Mouse (Mus musculus) midbrain, embryonic 13.5 days (tissue): ENCODE data around the gene Gpr162. TPM values are rescaled to one million over a fixed set of nuclear protein-coding genes. Genes with fewer than 3 reads are reported as not detected.

Source experiments
- polyA plus RNA-seq: library from polyadenylated mRNA; unstranded; fragments of >200 nt; fragmentation: Nextera tagmentation; extraction: Ambion mirVana; gene quantifications from 2 replicates; pipeline ENCODE4 v1.2.1, GENCODE M21; 2015

The Gpr162 gene
- polyA plus RNA-seq, 1 experiment from 2014 or later, result 22.9 TPM

Other genes starting within 250 kb of the Gpr162 start
- 0.13 TPM in 2 replicates for gene C1s2, start 227.9 kb downstream of the Gpr162 start, polyA plus RNA-seq
- gene Lpcat3, start 201.0 kb downstream of the Gpr162 start, polyA plus RNA-seq, result 39.6 and 40.0 TPM in 2 replicates
- 136 and 144 TPM in 2 replicates for gene Emg1, start 151.8 kb downstream of the Gpr162 start, polyA plus RNA-seq
- gene Phb2, start 151.6 kb downstream of the Gpr162 start, polyA plus RNA-seq, result 258 and 276 TPM in 2 replicates
- 3.4 and 4.1 TPM in 2 replicates for gene Ptpn6, start 125.3 kb downstream of the Gpr162 start, polyA plus RNA-seq
- 710 and 725 TPM in 2 replicates for gene Grcc10, start 122.6 kb downstream of the Gpr162 start, polyA plus RNA-seq
- not detected in 2 replicates for gene Gm45234, start 108.0 kb downstream of the Gpr162 start, polyA plus RNA-seq
- gene Atn1, start 107.5 kb downstream of the Gpr162 start, polyA plus RNA-seq, result 21.5 and 25.4 TPM in 2 replicates
- 27.5 and 29.7 TPM in 2 replicates for gene Eno2, start 94.3 kb downstream of the Gpr162 start, polyA plus RNA-seq
- 2.3 and 4.3 TPM in 2 replicates for gene Lrrc23, start 84.3 kb downstream of the Gpr162 start, polyA plus RNA-seq
- gene Spsb2, start 55.3 kb downstream of the Gpr162 start, polyA plus RNA-seq, result 7.7 and 8.2 TPM in 2 replicates
- gene Tpi1, start 49.7 kb downstream of the Gpr162 start, polyA plus RNA-seq, result 329 and 343 TPM in 2 replicates
- 202 and 204 TPM in 2 replicates for gene Usp5, start 34.5 kb downstream of the Gpr162 start, polyA plus RNA-seq
- gene Cdca3, start 34.4 kb downstream of the Gpr162 start, polyA plus RNA-seq, result 82.7 and 89.5 TPM in 2 replicates
- 5.1 and 7.5 TPM in 2 replicates for gene Gnb3, start 23.7 kb downstream of the Gpr162 start, polyA plus RNA-seq
- gene P3h3, start 6.2 kb downstream of the Gpr162 start, polyA plus RNA-seq, result 12.3 and 17.0 TPM in 2 replicates
- gene Cd4, start 24.2 kb upstream of the Gpr162 start, polyA plus RNA-seq, result 0.07 TPM in 1 of 2 replicates, not detected in the other
- gene Lag3, start 47.7 kb upstream of the Gpr162 start, polyA plus RNA-seq, result 2.3 and 2.5 TPM in 2 replicates
- gene Ptms, start 56.1 kb upstream of the Gpr162 start, polyA plus RNA-seq, result 662 and 802 TPM in 2 replicates
- gene Mlf2, start 67.4 kb upstream of the Gpr162 start, polyA plus RNA-seq, result 419 and 462 TPM in 2 replicates
- 89.9 and 95.2 TPM in 2 replicates for gene Cops7a, start 101.6 kb upstream of the Gpr162 start, polyA plus RNA-seq
- gene Pianp, start 132.7 kb upstream of the Gpr162 start, polyA plus RNA-seq, result 25.6 and 27.4 TPM in 2 replicates
- gene Zfp384, start 145.2 kb upstream of the Gpr162 start, polyA plus RNA-seq, result 18.8 and 23.1 TPM in 2 replicates
- 195 and 201 TPM in 2 replicates for gene Ing4, start 175.8 kb upstream of the Gpr162 start, polyA plus RNA-seq
- 15.8 and 19.7 TPM in 2 replicates for gene Acrbp, start 185.7 kb upstream of the Gpr162 start, polyA plus RNA-seq
- gene Lpar5, start 203.9 kb upstream of the Gpr162 start, polyA plus RNA-seq, result 0.34 and 0.37 TPM in 2 replicates
- gene Chd4, start 232.0 kb upstream of the Gpr162 start, polyA plus RNA-seq, result 133 and 138 TPM in 2 replicates